Mouse (Mus musculus) midbrain, embryonic 10.5 days (tissue): Measurements from ENCODE around the gene Nphp3. TPM values are rescaled to one million over a fixed set of nuclear protein-coding genes. Genes with fewer than 3 reads are reported as not detected.

Experiments used
- DNase-seq: peaks from one replicate; pipeline ENCODE4 v3.0.0-alpha.2; 2017; ENCODE audit warnings: low spot score
- H3K27ac ChIP-seq: fragments of 300-500 bp; sonication (generic); replicated peaks from 2 replicates; pipeline ENCODE4 v1.5.1; 2016; ENCODE audit warnings: mild to moderate bottlenecking
- H3K27me3 ChIP-seq: fragments of 300-500 bp; sonication (generic); 2 replicates; pipeline ENCODE4 v1.6.1; 2016; ENCODE audit warnings: low read depth, mild to moderate bottlenecking; ENCODE audit not compliant: poor library complexity, severe bottlenecking
- H3K36me3 ChIP-seq: fragments of 300-500 bp; sonication (generic); 2 replicates; pipeline ENCODE4 v1.6.1; 2016; ENCODE audit warnings: mild to moderate bottlenecking, moderate library complexity
- H3K4me1 ChIP-seq: fragments of 300-500 bp; sonication (generic); 2 replicates; pipeline ENCODE4 v1.6.1; 2016
- H3K4me3 ChIP-seq: fragments of 300-500 bp; sonication (generic); 2 replicates; pipeline ENCODE4 v1.5.1; 2016; ENCODE audit warnings: mild to moderate bottlenecking, moderate library complexity
- H3K9me3 ChIP-seq: fragments of 300-500 bp; sonication (generic); replicated peaks from 2 replicates; pipeline ENCODE4 v1.6.1; 2016; ENCODE audit warnings: mild to moderate bottlenecking
- WGBS: fragments of 180-500 bp; shearing (Covaris S2); methylation state at CpG from one replicate; pipeline ENCODE4 v1.1.7; 2016; 5-methylcytosine and 5-hydroxymethylcytosine counted together
- polyA plus RNA-seq: library from polyadenylated mRNA; unstranded; fragments of >200 nt; fragmentation: Nextera tagmentation; extraction: Ambion mirVana; gene quantifications from 2 replicates; pipeline ENCODE4 v1.2.1, GENCODE M21; 2016

The Nphp3 gene
- polyA plus RNA-seq, 1 experiment from 2014 or later, result 3.2 TPM

DNA sequence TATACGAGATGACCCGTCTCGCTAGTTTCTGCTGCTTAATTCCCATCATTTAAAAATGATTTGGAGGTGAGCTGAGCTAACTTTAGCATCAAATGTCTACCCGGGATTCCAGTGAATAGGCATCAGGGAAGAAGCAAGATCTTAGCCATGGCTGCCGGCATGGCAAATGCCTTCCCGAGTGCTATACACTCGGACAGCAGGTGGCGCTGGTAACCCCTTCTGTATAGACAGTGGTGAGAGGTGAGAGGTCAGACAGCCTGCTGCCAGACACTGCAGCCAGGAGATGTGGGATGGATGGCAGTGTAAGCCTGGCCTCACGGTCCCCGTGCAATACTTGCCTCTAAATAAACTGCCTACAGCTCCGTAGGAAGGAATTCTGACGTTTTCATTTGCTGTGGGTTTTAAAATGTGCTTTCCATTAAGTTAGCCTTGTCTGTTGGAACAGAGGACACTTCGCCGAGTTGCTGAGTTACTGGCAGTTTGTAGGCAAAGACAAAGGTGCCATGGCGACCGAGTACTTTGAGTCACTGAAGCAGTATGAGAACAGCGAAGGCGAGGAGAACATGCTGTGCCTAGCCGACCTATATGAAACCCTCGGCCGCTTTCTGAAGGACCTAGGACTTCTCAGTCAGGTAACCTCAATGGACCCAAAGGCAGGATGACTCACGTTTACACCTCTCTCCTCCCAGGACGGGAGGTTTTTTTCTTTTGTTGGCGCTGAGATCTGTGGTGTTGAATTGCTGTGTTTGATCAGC is 33.1 kb downstream of the Nphp3 start:
- Histone ChIP-seq H3K4me1 (peaks cover 5% of the 10 kb centered on the region; the same call in 1 of the 2 replicates), H3K9me3 (no peaks in the 10 kb centered on the region), H3K36me3 (peaks cover 14% of the 10 kb centered on the region), H3K4me3 (no peak overlapping the region), H3K27ac (peak overlapping the region; percentile 28; the same call in 1 of the 2 replicates), H3K27me3 (no peaks in the 10 kb centered on the region)
- DNase-seq, result peak; percentile 73
- 48% methylated on average over 24 of the region's 24 CpGs for WGBS

DNA sequence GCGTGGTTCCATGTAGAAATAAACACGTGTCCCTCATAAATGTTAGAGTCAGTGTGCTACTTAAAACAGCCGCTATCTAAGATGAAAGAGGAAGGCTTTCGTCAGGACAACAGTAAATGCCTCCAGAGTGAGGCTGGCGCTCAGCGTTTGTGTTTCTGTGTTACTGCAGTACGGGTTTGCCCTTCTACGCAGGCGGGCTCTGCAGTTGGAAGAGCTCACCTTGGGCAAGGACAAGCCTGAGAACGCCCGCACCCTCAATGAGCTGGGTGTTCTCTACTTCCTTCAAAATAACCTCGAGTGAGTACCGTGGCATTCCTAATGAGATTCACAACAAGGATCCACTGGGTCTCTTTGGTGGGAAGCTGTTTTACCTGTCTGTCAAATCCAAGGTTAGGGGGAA is 35.9 kb downstream of the Nphp3 start:
- no peak overlapping the region for H3K4me3 ChIP-seq
- no peak for DNase-seq
- H3K36me3 ChIP-seq, result peaks cover 11% of the 10 kb centered on the region
- H3K27me3 ChIP-seq, result no peaks in the 10 kb centered on the region
- H3K9me3 ChIP-seq, result no peaks in the 10 kb centered on the region
- 93% methylated on average over 13 of the region's 13 CpGs for WGBS
- H3K4me1 ChIP-seq, result peaks cover 5% of the 10 kb centered on the region; the same call in 1 of the 2 replicates
- no peak overlapping the region for H3K27ac ChIP-seq

DNA sequence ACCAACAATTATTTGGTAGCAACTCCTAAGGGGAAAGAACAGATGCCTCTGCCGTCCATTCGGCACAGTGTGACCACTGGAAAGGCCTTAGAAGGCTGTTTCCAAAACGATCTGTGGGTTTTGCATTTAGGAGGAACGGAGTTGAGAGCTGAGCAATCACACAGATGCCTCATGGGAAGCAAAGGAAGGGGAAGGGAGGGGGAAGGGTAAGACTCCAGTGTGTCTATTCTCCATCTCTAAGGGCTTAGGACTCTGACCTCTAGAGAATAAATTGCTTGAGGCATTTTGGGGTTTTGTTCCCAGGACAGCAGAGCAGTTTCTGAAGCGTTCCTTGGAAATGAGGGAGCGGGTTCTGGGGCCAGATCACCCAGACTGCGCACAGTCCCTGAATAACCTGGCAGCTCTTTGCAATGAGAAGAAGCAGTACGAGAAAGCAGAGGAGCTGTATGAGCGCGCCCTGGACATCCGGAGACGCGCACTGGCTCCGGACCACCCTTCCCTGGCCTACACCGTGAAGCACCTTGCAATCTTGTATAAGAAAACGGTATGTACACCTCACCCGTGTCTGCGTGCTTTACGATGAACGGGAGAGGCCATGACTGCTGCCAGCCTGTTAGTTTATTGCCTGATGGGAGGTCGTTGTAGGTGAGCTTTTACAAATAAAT is 36.8 kb downstream of the Nphp3 start:
- H3K36me3 ChIP-seq, result peaks cover 14% of the 10 kb centered on the region
- 92% methylated on average over 21 of the region's 21 CpGs for WGBS
- no peak for DNase-seq
- H3K9me3 ChIP-seq, result no peaks in the 10 kb centered on the region
- H3K27ac ChIP-seq, result no peak overlapping the region
- peaks cover 5% of the 10 kb centered on the region; the same call in 1 of the 2 replicates for H3K4me1 ChIP-seq
- H3K27me3 ChIP-seq, result no peaks in the 10 kb centered on the region
- no peak overlapping the region for H3K4me3 ChIP-seq

DNA sequence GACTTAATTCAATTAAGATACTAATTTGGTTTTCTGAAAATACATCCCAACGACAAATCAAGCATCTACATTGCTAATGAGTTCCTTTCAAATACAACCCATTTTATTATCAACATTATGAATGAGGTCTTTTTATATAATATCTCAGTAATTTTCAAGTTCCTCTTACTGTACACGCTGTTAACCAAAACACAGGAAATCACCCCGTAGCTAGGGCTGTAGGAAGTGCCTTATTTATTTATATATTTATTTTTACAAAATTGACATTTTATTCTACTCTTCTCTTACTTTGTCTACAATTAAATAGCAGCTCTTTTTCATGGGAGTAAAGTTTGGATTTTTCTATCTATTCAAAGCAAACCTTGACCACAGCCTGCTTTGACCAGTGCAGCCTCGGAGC is 37.4 kb downstream of the Nphp3 start:
- 88% methylated on average over 4 of the region's 4 CpGs for WGBS
- DNase-seq, result no peak

DNA sequence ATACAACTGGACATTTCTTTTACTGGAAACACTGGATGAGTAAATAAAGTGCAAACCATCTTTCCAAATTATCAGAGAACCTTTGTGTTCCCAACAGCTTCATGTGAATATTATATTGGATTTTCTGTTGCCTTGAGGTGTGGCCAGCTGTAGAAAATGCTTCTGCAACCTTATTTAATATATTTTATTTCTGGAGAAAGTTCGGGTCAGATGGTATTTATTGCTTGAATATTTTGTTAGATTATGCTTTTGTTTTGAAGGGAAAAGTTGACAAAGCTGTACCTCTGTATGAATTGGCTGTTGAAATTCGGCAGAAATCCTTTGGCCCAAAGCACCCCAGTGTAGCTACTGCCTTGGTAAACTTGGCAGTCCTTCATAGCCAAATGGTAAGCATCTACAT is 38.0 kb downstream of the Nphp3 start, which contains the start of gene Gm28305:
TSS of gene Gm28305 (plus strand) at position 301 of the 400 bp plus-strand sequence.
- Histone ChIP-seq H3K27ac (no peak within 1 kb of the TSS), H3K9me3 (no peaks in the 10 kb centered on the region), H3K27me3 (no peaks in the 10 kb centered on the region), H3K36me3 (peaks cover 17% of the 10 kb centered on the region), H3K4me1 (peaks cover 2% of the 10 kb centered on the region; the same call in 1 of the 2 replicates), H3K4me3 (no peak within 1 kb of the TSS)
- 75% methylated on average over 2 of the region's 2 CpGs for WGBS
- no peak for DNase-seq

More for the DNA sequence above, 37.4 kb downstream of the Nphp3 start:
- no peaks in the 10 kb centered on the region for H3K27me3 ChIP-seq
- no peak overlapping the region for H3K27ac ChIP-seq
- peaks cover 14% of the 10 kb centered on the region for H3K36me3 ChIP-seq
- H3K4me3 ChIP-seq, result no peak overlapping the region
- H3K9me3 ChIP-seq, result no peaks in the 10 kb centered on the region
- H3K4me1 ChIP-seq, result peaks cover 5% of the 10 kb centered on the region; the same call in 1 of the 2 replicates

DNA sequence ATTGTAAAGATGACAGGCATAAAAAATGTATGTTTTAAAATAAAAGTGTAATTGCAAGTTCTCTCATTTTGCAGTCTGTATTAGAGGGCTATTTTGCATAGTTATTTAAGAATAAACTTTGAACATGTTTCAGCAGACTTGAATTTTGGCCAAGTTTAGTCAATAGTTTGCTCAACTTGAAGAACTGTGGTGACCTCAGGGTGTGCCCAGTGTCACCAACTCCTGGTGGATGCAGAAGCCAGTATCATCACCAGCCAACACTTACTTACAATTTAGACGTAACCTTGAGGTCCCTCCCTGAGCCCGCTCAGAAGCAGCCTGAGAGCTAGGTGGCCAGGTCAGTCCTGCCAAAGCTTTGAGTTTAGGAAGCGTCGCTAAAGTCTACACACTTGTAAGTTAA is 41.3 kb downstream of the Nphp3 start:
- H3K27ac ChIP-seq, result no peak overlapping the region
- H3K4me3 ChIP-seq, result no peak overlapping the region
- no peak for DNase-seq
- no peaks in the 10 kb centered on the region for H3K27me3 ChIP-seq
- H3K36me3 ChIP-seq, result peaks cover 35% of the 10 kb centered on the region
- 86% methylated on average over 4 of the region's 4 CpGs for WGBS
- no peaks in the 10 kb centered on the region for H3K4me1 ChIP-seq
- H3K9me3 ChIP-seq, result no peaks in the 10 kb centered on the region

DNA sequence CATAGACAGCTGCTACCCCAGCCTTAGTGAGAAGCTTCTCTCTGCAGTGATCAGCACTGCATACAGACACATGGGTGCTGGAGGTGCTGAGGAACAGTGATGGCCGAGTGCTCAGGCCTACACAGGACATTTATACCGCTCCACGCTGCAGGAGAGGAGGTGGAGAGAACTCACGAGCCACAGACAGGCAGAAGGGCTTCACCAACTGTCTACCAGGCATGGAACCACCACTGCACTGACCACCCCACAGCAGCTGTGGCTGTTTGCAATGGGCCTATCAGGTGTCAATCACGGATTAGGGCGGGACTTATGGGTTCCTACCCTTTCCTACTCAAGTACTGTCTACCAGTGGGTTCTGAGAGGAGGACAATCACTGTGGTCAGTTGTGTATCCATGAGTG is 48.7 kb downstream of the Nphp3 start:
- peaks cover 98% of the 10 kb centered on the region for H3K36me3 ChIP-seq

DNA sequence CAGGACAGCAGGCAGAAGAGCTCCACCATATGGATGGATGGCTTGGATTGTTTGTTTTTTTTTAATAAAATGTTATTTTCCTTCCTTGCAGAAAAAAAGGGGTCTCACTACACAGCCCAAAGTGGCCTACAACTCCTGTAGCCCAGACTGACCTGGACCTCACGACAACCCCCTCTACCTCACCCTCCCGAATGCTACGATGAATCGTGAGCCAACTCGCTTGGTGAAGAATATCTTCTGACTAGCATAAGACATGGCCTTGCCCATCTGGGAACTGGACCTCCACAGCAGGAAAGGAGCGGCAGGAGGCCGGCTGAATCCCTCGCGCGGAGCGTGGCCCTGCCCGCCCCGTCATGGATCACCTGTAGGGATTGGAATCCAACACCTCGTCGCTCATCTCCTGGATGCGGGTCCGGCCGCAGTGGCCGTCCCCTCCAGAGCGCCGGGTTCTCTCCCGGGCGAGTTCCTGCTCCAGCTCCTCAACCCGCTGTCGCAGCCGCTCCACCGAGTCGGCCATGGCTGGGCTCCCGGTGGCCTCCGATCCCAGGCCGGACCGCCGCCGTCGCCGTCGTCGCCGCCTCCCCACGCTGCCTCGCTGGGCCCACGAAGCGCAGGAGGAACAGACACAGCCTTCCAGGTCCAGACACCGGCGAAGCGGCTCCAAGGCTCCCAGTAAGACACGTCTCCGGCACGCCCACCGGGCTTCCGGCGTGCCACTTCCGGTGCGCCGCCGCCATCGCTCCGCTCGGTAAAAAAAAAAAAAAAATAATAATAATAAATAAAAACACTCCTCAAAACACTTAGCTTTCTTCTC is 60.3 kb downstream of the Nphp3 start, which contains the start of gene Uba5:
TSS of gene Uba5 (minus strand) at position 705 of the 814 bp plus-strand sequence.
- H3K4me3 ChIP-seq, result peak within 1 kb of the TSS; percentile 99
- under 1% methylated on average over 59 of the region's 59 CpGs for WGBS
- peak; percentile 75 for DNase-seq
- H3K9me3 ChIP-seq, result no peaks in the 10 kb centered on the region
- no peaks in the 10 kb centered on the region for H3K27me3 ChIP-seq
- H3K27ac ChIP-seq, result peak within 1 kb of the TSS; percentile 92
- H3K36me3 ChIP-seq, result peaks cover 28% of the 10 kb centered on the region
- H3K4me1 ChIP-seq, result peaks cover 20% of the 10 kb centered on the region

More for the DNA sequence above, 48.7 kb downstream of the Nphp3 start:
- Histone ChIP-seq H3K4me1 (no peaks in the 10 kb centered on the region), H3K4me3 (no peak overlapping the region), H3K27ac (no peak overlapping the region), H3K9me3 (no peaks in the 10 kb centered on the region), H3K27me3 (no peaks in the 10 kb centered on the region)
- DNase-seq, result no peak
- 93% methylated on average over 6 of the region's 6 CpGs for WGBS

DNA sequence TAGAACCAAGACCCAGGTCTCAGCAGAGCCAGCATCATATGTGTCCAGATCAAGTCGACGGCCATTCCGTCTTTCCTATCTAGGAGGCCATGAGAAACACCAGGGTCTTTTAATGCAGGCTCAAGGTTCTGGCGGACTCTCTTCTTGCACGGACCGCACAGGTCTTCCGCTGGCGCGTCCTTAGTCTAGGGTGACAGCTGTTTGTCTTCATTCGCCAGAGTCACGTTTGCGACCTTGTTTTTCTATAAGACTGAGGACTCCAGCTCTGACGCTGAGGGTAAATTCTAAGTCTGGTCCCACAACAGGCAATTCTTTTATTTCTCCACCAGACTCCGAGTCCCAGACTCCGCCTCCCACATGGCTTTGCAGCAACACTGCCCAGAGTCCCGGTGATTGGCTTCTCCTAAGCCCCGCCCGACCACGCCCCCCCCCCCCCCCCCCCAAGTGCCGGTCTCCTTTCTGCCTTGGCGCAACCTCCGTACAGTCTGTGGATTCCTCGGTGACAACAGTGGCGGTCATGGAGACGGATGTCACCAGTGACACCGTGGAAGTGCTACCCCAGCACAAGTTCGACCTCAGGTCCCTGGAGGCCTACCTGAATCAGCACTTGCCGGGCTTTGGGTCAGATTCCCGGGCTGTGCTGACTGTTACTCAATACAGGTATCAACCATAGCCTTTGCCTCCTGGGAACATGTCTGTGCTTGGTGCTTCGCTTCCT is 61.1 kb downstream of the Nphp3 start, which contains the start of gene Acad11:
TSS of gene Acad11 (plus strand) at position 134 of the 718 bp plus-strand sequence.
- under 1% methylated on average over 30 of the region's 30 CpGs for WGBS
- H3K9me3 ChIP-seq, result no peaks in the 10 kb centered on the region
- H3K27ac ChIP-seq, result peak within 1 kb of the TSS; percentile 92
- DNase-seq, result peak; percentile 86
- peak within 1 kb of the TSS; percentile 99 for H3K4me3 ChIP-seq
- peaks cover 21% of the 10 kb centered on the region for H3K36me3 ChIP-seq
- H3K4me1 ChIP-seq, result peaks cover 20% of the 10 kb centered on the region
- no peaks in the 10 kb centered on the region for H3K27me3 ChIP-seq

DNA sequence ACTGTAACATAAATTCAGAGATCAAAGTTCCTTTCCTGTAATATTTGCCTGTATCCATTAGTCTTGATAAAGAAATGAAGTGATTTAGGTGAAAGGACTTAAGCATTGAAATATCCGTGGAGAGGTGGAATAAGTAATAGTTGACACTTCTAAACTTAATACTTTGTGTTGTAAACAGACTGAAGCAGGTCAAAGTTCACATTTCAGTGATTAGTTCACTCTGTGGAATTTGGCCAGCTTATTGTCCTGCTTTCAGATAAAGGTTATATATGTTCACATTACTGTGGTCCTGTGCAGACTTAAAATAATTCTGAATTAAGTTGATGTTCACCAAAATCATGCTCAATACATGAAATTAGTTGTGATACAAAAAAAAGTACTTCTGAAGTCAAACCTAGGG is 62.2 kb downstream of the Nphp3 start:
- H3K27ac ChIP-seq, result no peak overlapping the region
- H3K27me3 ChIP-seq, result no peaks in the 10 kb centered on the region
- H3K4me3 ChIP-seq, result no peak overlapping the region; the same call in 1 of the 2 replicates
- H3K9me3 ChIP-seq, result no peaks in the 10 kb centered on the region
- peaks cover 15% of the 10 kb centered on the region for H3K36me3 ChIP-seq
- no peak for DNase-seq
- WGBS, result 36% methylated on average over 1 of the region's 1 CpGs
- peaks cover 20% of the 10 kb centered on the region for H3K4me1 ChIP-seq

DNA sequence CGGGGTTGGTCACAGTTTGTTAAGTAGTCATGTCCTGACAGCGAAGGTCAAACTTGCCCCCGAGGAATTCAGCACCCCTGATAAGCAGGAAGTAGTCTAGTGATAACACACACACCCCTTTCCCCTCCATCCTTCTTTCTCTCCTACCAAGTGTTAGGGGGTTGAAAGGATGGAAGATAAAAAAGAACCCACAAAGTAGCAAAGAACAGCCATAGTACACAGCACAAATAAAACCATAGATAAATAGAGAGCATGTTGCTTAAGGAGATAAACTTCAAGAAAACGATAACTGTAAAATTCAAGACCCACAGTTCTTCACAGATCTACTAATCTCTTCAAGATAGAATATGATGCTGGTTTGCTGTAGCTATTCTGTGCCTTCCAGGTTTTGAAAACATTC is 67.9 kb downstream of the Nphp3 start:
- no peaks in the 10 kb centered on the region for H3K27me3 ChIP-seq
- no peaks in the 10 kb centered on the region for H3K9me3 ChIP-seq
- H3K27ac ChIP-seq, result no peak overlapping the region
- no peak overlapping the region for H3K4me3 ChIP-seq
- H3K36me3 ChIP-seq, result no peaks in the 10 kb centered on the region
- no peaks in the 10 kb centered on the region for H3K4me1 ChIP-seq
- 82% methylated on average over 4 of the region's 4 CpGs for WGBS
- no peak for DNase-seq
